Mouse (Mus musculus): ENCODE data around the gene Trmt2b.

DNA sequence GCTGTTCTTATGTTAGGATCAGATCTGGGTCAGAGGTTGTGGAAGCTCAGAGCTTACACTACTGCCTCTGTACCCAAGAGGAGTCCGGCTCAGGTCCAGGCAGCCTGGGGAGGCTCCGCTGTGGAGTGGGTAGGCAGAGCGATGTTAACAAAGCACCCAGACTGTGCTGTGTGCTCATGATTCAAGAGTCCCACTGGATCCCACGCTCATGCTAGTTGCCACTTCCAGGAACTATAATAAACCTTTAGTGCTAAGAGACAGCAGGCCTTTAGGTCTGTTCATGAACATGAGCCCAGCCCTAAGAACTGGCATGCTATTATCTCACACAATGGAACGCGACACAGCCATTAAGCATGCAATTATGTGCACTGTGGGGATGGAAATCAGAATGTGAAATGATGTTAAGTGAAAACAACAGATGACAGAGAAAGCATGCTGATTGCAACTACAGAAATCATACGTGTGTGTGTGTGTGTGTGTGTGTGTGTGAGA lies 65.6 kb downstream of the Trmt2b start:
- no peak for TF ChIP-seq MAX (IDR thresholded peaks at IDR 0.05; ENCODE audit: low read length)
- no peak for TF ChIP-seq ETS1 (conservative IDR thresholded peaks at IDR 0.05; ENCODE audit: low read depth, low read length)
- TF ChIP-seq CTCF (conservative IDR thresholded peaks at IDR 0.05 in 1 of 2, IDR thresholded peaks at IDR 0.05 in 1 of 2; ENCODE audit: low read depth in 2 of 2, low read length in 2 of 2), result no peak
- TF ChIP-seq POLR2A (IDR thresholded peaks at IDR 0.05; ENCODE audit: low read depth, low read length), result no peak
- no peak for TF ChIP-seq MEF2A (IDR thresholded peaks at IDR 0.05; ENCODE audit: borderline replicate concordance, low read depth, low read length)
- TF ChIP-seq JUN (IDR thresholded peaks at IDR 0.05; ENCODE audit: insufficient read depth, low read depth, low read length), result no peak
- TF ChIP-seq GABPA (IDR thresholded peaks at IDR 0.05; ENCODE audit: insufficient replicate concordance, low read depth, low read length), result no peak
- TF ChIP-seq SMC3 (IDR thresholded peaks at IDR 0.05; ENCODE audit: low read depth, low read length), result no peak
- TF ChIP-seq RCOR1 (conservative IDR thresholded peaks at IDR 0.05; ENCODE audit: low read depth, low read length), result no peak
- no peak for TF ChIP-seq HCFC1 (IDR thresholded peaks at IDR 0.05; ENCODE audit: low read depth, low read length)
- no peak for TF ChIP-seq ZC3H11A (IDR thresholded peaks at IDR 0.05; ENCODE audit: low read depth, low read length)
- no peak for TF ChIP-seq ZKSCAN1 (IDR thresholded peaks at IDR 0.05; ENCODE audit: borderline replicate concordance, low read depth, low read length)
- TF ChIP-seq TBP (conservative IDR thresholded peaks at IDR 0.05; ENCODE audit: low read depth, low read length), result no peak

Data from CH12.LX (cell line).